Mouse (Mus musculus): ENCODE data around the gene Lrrc27.

DNA sequence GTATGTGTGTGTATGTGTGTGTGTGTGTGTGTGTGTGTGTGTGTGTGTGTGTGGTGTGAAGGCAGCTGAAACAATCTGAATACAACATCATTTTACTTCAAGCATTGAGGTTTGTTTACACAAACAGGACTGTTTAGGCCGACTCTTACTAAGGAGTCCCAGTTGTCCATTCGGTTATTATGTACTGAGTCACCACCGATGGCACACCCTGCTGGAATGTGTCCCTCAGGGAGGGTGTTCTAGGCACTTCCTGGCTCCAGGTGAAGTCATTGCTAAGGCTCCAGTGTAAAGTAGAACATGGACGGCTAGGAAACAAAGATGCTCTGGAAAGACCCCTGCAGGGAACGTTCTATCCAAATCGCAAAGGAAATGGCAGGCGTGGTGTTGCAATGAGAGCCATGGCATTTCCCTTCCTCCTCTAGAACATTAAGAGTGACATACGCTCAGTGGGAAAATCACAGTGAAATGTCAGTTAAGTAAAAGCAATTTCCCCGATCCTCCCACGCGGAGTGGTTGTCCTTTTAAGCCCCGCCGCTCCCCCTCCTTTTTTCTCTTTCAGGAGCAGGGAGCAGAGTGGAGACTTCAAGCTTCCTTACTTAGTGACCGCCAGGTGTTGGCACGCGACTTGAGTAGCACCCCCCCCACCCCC lies 72.6 kb downstream of the Lrrc27 start:
- no peak for TF ChIP-seq HCFC1 (IDR thresholded peaks at IDR 0.05; ENCODE audit: borderline replicate concordance, insufficient read depth, low read length)
- no peak for TF ChIP-seq CHD2 (IDR thresholded peaks at IDR 0.05; ENCODE audit: low read depth, low read length)
- TF ChIP-seq ZNF384 (IDR thresholded peaks at IDR 0.05; ENCODE audit: low read depth, low read length): no peak
